Mouse (Mus musculus) spleen, postnatal 14 days (tissue): ENCODE measurements around the gene Fscn2.
"Not testable (repeated sequence)": the region's sequence is repeated elsewhere in the genome, so short reads cannot be mapped to it uniquely, and the experiment has no call there.

ENCODE experiments used
- DNase-seq, 2 experiments: peaks; one replicate each; pipeline ENCODE4 v3.0.0; 2021 to 2022; ENCODE audit warnings: low spot score in 2 of 2

The Fscn2 gene

DNA sequence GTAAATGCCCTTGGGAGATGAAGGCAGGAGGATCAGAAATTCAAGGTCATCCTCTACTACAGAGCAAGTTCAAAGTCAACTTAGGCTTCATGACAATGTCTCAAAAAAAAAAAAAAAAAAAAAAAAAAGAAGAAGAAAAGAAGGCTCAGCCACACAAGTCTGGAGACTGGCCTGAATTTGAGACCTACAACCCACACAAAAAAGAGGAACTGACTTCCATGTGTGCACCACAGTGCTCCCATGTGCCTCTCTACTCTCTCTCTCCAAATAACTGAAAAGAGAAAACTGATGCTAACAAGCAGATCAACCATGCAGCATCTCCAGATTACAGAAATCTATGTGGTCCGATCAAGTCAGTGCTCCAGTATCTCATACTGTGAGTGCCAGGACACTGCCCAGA is 43.5 kb downstream of the Fscn2 start:
- DNase-seq: no peak

GRCm38 (mm10) chr11:120405867-120406266 is 44.5 kb downstream of the Fscn2 start:
- no peak for DNase-seq

DNA sequence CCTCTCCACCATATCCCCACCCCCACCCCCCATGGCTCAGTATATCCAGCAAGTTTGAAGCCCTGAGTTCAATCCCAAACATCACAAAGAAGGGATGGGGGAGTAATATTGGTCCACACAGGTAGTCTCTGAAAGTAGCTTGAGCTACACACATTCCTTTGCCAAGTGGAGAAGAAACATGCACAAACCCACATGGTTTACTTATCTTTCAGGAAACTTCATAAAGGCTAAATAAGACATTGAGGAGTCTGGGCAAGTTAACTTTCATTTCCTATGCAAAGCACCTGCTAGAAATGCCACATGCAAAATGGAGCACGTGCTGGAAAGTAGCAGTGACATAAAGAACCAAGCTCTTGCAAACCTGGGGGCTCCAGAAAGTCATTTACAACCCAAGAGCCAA is 45.1 kb downstream of the Fscn2 start:
- DNase-seq: no peak

- not testable (repeated sequence) for DNase-seq
Measured at GRCm38 (mm10) chr11:120413621-120414020, 52.3 kb downstream of the Fscn2 start.
